Mouse (Mus musculus) B cell, adult 67 days (primary cell): ENCODE measurements around the gene Zfp213. TPM values are rescaled to one million over a fixed set of nuclear protein-coding genes. Genes with fewer than 3 reads are reported as not detected.

Source experiments
- total RNA-seq, 2 experiments: library from RNA; stranded (reverse); gene quantifications; 4 replicates each; pipeline ENCODE4 v1.2.4; 2023

Zfp213 gene
- 10 to 100 TPM in 1 of 2 experiments, 1 to 10 TPM in 1; 8.3 to 11.5 TPM for total RNA-seq

DNA sequence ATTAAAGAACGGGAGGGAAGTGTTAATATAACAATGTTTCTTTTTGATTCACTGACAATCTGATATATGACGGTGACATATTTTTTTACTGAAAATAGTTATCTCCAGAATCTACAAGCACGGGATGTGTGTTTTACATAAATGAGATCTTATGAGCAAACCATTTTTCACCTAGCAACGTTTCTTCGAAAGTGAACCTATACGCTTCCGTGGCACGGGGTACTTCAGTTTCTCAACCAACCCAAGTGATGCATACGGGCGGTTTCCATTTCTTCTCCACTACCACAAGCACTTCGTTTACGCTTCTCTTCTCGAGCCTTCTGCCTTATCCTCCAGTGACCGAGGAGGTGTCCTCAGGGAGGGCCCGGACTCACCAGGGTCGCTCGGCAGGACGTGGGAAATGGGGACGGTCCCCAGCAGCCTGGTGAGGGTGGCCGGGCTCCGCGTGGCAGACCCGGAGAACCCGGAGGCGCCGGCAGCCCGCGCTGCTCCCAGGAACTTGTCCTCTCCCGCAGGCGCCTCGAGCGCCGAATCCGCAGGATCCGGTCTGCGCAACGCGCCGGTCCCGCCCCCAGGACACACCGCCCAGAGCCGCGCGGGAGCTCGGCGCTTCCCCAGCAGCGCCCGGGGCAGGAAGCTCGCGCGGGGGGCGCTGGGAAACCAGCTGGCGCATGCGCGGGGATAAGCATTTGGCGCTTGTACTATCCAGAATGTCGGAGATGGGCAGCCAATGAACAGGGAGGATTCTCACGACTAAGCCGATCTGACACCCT is at the start of gene Zfp213:
Gene Zfp213 (minus strand): TSS at position 644 of the 773 bp plus-strand sequence.

DNA sequence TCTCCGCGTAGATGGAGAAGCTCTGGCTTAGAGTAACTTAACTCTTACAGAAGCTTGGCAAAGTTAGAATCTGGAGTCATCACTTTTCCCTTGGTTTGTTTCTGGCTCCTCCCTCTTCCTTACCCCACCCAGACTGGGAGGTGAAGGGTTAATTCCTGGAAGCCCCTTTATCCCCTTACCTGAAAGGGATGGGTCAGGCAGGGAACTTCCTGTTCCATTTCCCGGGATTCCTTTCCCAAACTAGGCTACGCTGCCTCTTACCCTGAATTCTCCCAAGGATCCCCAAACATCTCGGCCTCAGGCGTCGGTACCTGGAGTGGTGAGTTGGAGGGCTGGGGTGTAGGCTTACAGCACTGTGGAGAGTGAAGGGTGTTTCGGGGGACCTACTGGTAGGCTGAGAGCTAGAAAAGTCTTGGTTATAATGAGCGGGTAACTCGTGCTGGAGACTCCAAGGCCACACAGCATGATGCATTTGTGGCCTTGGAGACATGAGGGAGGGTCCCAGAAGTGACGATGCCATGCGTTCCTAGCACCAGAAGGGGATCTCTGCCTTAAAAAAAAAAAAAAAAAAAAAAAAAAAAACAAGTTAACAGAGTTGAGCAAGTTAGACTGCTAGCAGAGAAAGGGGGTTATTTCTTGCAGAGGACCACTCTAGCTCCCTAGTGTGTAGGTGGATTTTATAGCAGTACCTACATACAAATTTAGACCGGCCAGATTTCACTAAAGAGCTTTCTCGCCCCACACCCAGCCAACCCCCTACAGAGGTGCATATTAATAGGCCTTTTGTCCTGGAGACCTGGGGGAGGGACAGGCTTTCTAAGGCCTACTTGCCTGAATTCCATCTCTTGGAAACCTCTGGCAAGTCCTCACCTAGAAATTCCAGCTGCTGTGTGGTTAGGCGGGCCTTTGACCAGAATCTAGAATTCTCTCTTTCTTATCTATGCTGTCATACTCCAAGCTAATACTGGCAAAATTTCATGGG is 36.9 kb upstream of the Zfp213 start, which contains the start of gene Zscan10:
Gene Zscan10 (plus strand): TSS at position 216 of the 982 bp plus-strand sequence.

DNA sequence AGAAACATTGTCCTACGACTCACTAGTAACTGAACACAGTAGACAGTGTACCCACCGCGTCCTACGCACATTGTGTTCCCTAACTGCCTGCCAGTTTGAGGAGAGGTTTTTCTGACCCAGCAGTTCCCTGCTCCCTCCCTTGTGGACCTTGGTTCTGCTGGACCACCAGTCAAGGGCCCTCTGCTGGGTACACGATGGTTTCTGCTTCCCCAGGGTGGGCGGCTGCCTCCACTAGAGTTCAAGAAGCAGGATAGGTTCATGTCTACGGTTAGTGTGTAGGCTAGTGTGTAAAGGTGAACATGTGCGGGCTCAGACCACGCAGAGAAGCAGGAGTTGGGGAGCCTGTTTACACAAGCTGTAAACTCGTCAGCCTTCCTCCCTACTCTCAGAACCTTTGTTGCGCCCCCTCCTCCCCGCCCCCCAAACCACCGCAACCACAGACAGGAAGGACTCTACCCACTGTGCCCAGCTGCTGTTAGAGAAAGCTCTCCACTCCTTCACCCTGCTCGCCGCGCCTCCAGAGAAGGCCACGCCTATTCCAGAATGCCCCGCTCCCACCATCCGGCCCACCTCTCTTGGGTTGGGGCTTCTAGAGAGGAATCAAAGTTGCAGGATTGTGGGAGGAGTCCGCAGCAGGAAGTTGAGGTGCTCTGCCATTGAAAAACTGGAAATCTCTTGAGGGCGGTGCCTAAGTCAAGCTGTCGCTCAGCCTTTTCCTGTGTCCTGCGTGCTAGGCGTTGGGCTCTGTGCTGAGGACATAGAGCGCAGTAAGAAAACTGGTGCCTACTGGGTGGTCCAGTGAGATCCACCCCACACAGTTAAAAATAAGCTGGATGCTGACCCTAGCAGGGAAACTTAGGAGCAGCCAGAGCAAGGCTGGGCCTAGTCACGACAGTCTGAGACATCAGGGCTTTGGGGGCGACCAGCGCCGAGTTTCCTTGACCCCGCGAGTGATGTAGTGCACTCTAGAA is 34.8 kb upstream of the Zfp213 start, which contains the start of gene Zfp13:
Gene Zfp13 (minus strand): TSS at position 906 of the 971 bp plus-strand sequence.

Other genes with a start within 250 kb of the Zfp213 start
- gene Vmn2r115, start 220.5 kb downstream of the Zfp213 start, total RNA-seq: not detected
- not detected for gene Vmn2r116, start 179.6 kb downstream of the Zfp213 start, total RNA-seq
- not detected for gene Vmn2r117, start 84.5 kb downstream of the Zfp213 start, total RNA-seq
- gene Zfp13, start 35.2 kb upstream of the Zfp213 start, total RNA-seq: not detected
- gene Zscan10, start 36.6 kb upstream of the Zfp213 start, total RNA-seq: not detected
- not detected for gene Mmp25, start 81.0 kb upstream of the Zfp213 start, total RNA-seq
- under 1 TPM in 1 of 2 experiments, not detected in 1; 0.36 TPM for gene Bicdl2, start 96.3 kb upstream of the Zfp213 start, total RNA-seq
- 10 to 100 TPM; 40.1 to 46.3 TPM for gene Hcfc1r1, start 109.4 kb upstream of the Zfp213 start, total RNA-seq
- 10 to 100 TPM; 24.5 to 27.7 TPM for gene Thoc6, start 109.6 kb upstream of the Zfp213 start, total RNA-seq
- 10 to 100 TPM; 10.2 to 15.2 TPM for gene Tnfrsf12a, start 113.2 kb upstream of the Zfp213 start, total RNA-seq
- not detected for gene Cldn6, start 115.0 kb upstream of the Zfp213 start, total RNA-seq
- gene Cldn9, start 119.8 kb upstream of the Zfp213 start, total RNA-seq: not detected
- not detected for gene 1520401A03Rik, start 158.5 kb upstream of the Zfp213 start, total RNA-seq
- 10 to 100 TPM; 32.9 to 38.9 TPM for gene Pkmyt1, start 162.1 kb upstream of the Zfp213 start, total RNA-seq
- gene Paqr4, start 176.6 kb upstream of the Zfp213 start, total RNA-seq: 1 to 10 TPM in 1 of 2 experiments, under 1 TPM in 1; 0.20 to 1.0 TPM
- gene Kremen2, start 181.6 kb upstream of the Zfp213 start, total RNA-seq: not detected
- 10 to 100 TPM; 24.9 to 32.8 TPM for gene Flywch1, start 207.4 kb upstream of the Zfp213 start, total RNA-seq
- gene Flywch2, start 221.8 kb upstream of the Zfp213 start, total RNA-seq: not detected
- gene Srrm2, start 226.3 kb upstream of the Zfp213 start, total RNA-seq: 1,000 to 10,000 TPM; 1,310 to 1,340 TPM